Mouse (Mus musculus): ENCODE results near the gene Nck1.

Nck1 gene

GRCm38 (mm10) chr9:100558023-100558573 lies 12.2 kb upstream of the Nck1 start:
- no peak for TF ChIP-seq GATA4 (IDR thresholded peaks at IDR 0.05; ENCODE audit: insufficient replicate concordance, low read length)

- TF ChIP-seq GATA4 (IDR thresholded peaks at IDR 0.05; ENCODE audit: insufficient replicate concordance, low read length) = no peak
Observed at GRCm38 (mm10) chr9:100555686-100556085, 9.8 kb upstream of the Nck1 start.

- TF ChIP-seq GATA4 (IDR thresholded peaks at IDR 0.05; ENCODE audit: insufficient replicate concordance, low read length) = no peak
Observed at GRCm38 (mm10) chr9:100548313-100548712, 2.4 kb upstream of the Nck1 start.

- TF ChIP-seq GATA4 (IDR thresholded peaks at IDR 0.05; ENCODE audit: insufficient replicate concordance, low read length) = no peak
Observed at GRCm38 (mm10) chr9:100546594-100546910, 618 bp upstream of the Nck1 start.

GRCm38 (mm10) chr9:100544948-100545714 lies 803 bp downstream of the Nck1 start:
- no peak for TF ChIP-seq GATA4 (IDR thresholded peaks at IDR 0.05; ENCODE audit: insufficient replicate concordance, low read length)

- TF ChIP-seq GATA4 (IDR thresholded peaks at IDR 0.05; ENCODE audit: insufficient replicate concordance, low read length) = no peak
Observed at GRCm38 (mm10) chr9:100535618-100536262, 10.2 kb downstream of the Nck1 start.

GRCm38 (mm10) chr9:100534686-100535085 lies 11.2 kb downstream of the Nck1 start:
- TF ChIP-seq GATA4 (IDR thresholded peaks at IDR 0.05; ENCODE audit: insufficient replicate concordance, low read length) = no peak

GRCm38 (mm10) chr9:100532847-100533505 lies 13.0 kb downstream of the Nck1 start:
- TF ChIP-seq GATA4 (IDR thresholded peaks at IDR 0.05; ENCODE audit: insufficient replicate concordance, low read length) = no peak

- no peak for TF ChIP-seq GATA4 (IDR thresholded peaks at IDR 0.05; ENCODE audit: insufficient replicate concordance, low read length)
Observed at GRCm38 (mm10) chr9:100531296-100531695, 14.6 kb downstream of the Nck1 start.

GRCm38 (mm10) chr9:100525225-100525624 lies 20.7 kb downstream of the Nck1 start:
- no peak for TF ChIP-seq GATA4 (IDR thresholded peaks at IDR 0.05; ENCODE audit: insufficient replicate concordance, low read length)

- TF ChIP-seq GATA4 (IDR thresholded peaks at IDR 0.05; ENCODE audit: insufficient replicate concordance, low read length) = no peak
Observed at GRCm38 (mm10) chr9:100522029-100522428, 23.9 kb downstream of the Nck1 start.

- TF ChIP-seq GATA4 (IDR thresholded peaks at IDR 0.05; ENCODE audit: insufficient replicate concordance, low read length) = no peak
Observed at GRCm38 (mm10) chr9:100520586-100520985, 25.3 kb downstream of the Nck1 start.

GRCm38 (mm10) chr9:100520012-100520411 lies 25.9 kb downstream of the Nck1 start:
- TF ChIP-seq GATA4 (IDR thresholded peaks at IDR 0.05; ENCODE audit: insufficient replicate concordance, low read length) = no peak

GRCm38 (mm10) chr9:100507581-100507980 lies 38.4 kb downstream of the Nck1 start:
- no peak for TF ChIP-seq GATA4 (IDR thresholded peaks at IDR 0.05; ENCODE audit: insufficient replicate concordance, low read length)

GRCm38 (mm10) chr9:100506652-100507051 lies 39.3 kb downstream of the Nck1 start:
- TF ChIP-seq GATA4 (IDR thresholded peaks at IDR 0.05; ENCODE audit: insufficient replicate concordance, low read length) = no peak

- TF ChIP-seq GATA4 (IDR thresholded peaks at IDR 0.05; ENCODE audit: insufficient replicate concordance, low read length) = no peak
Observed at GRCm38 (mm10) chr9:100505498-100505897, 40.4 kb downstream of the Nck1 start.
